Mouse (Mus musculus): ENCODE data around the gene Mysm1.

Gene Mysm1

GRCm38 (mm10) chr4:94952773-94953172 lies 26.1 kb downstream of the Mysm1 start:
- no peak for DNase-seq (ENCODE audit: low spot score)

- DNase-seq (ENCODE audit: low spot score) = no peak
Measured at GRCm38 (mm10) chr4:94941221-94941855, 37.6 kb downstream of the Mysm1 start.

GRCm38 (mm10) chr4:94928743-94929142 lies 50.2 kb downstream of the Mysm1 start, which contains the start of gene Eqtn:
Eqtn (minus strand) TSS chr4:94928843.
- no peak for DNase-seq (ENCODE audit: low spot score)

- no peak for DNase-seq (ENCODE audit: low spot score)
Measured at GRCm38 (mm10) chr4:94901780-94902179, 77.1 kb downstream of the Mysm1 start.

GRCm38 (mm10) chr4:94900744-94901143 lies 78.2 kb downstream of the Mysm1 start:
- DNase-seq (ENCODE audit: low spot score) = peak; percentile 68
